Comparison of ENCODE assay signal across 8 mouse cellular contexts in the genomic region with DNA sequence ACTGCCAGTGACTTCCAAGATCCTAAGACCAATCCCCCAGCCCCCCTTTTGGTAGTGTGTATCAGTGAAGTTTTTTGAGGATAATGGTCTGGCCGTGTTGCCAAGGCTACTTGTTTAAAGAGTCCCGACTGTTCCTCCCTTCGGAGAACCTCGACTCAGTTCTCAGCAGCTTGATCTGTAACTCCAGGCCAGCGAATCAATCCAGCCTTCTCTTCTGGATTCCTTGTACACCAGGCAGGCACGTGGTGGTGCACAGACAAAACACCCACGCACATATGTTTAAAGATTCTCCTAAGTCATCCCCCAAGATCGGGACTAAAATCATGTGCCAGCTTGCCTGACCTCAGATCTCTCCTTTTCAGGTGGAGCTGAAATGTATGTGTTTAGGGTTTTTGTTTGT. TPM values are rescaled to one million over a fixed set of nuclear protein-coding genes. Genes with fewer than 3 reads are reported as not detected.
DNase-seq lines count a peak whose midpoint lies in the region; ATAC-seq and TF ChIP-seq lines count a peak whose summit lies in the region.
"Not testable (repeated sequence)": the region's sequence is repeated elsewhere in the genome, so short reads cannot be mapped to it uniquely, and the experiment has no call there.

No protein-coding gene starts in this region.

- DNase-seq in MEL (ENCODE audit: low read depth, low spot score); intestine, embryonic 14.5 days (ENCODE audit: low spot score); limb, embryonic 10.5 days (ENCODE audit: low spot score); liver, postnatal 0 days; midbrain, postnatal 0 days (ENCODE audit: low spot score): not testable (repeated sequence)

- peak overlapping the region; percentile 52 to 65 for H3K4me3 ChIP-seq in MEL (ENCODE audit: control insufficient read depth in 1 of 2, insufficient read depth in 1 of 2, low read depth in 2 of 2, low read length in 2 of 2)
- peak overlapping the region; percentile 84 for H3K4me3 ChIP-seq in erythroblast, embryonic 14.5 days (replicated peaks)
- peak overlapping the region; percentile 96 for H3K4me3 ChIP-seq in heart, embryonic 13.5 days
- not testable (repeated sequence) for H3K4me3 ChIP-seq in intestine, embryonic 14.5 days (ENCODE audit: low read depth, low read length)
- H3K4me3 ChIP-seq in limb, embryonic 10.5 days: peak overlapping the region; percentile 93
- peak overlapping the region; percentile 78; the same call in 1 of the 2 replicates for H3K4me3 ChIP-seq in liver, postnatal 0 days (ENCODE audit: low read depth, low read length)
- peak overlapping the region; percentile 92; the same call in 1 of the 2 replicates for H3K4me3 ChIP-seq in midbrain, postnatal 0 days (ENCODE audit: low read depth, low read length)
- H3K4me3 ChIP-seq in testis, adult 2 months (ENCODE audit: control insufficient read depth, low read depth, low read length): peak overlapping the region; percentile 98

- peaks cover 3 to 22% of the 10 kb centered on the region in 2 experiments; a peak in 3 of 4 replicates for H3K4me1 ChIP-seq in MEL (ENCODE audit: control insufficient read depth in 1 of 2, insufficient read depth in 2 of 2, low read length in 2 of 2)
- peaks cover 43% of the 10 kb centered on the region for H3K4me1 ChIP-seq in erythroblast, embryonic 14.5 days (ENCODE audit: control insufficient read depth)
- peaks cover 28% of the 10 kb centered on the region for H3K4me1 ChIP-seq in heart, embryonic 13.5 days
- peaks cover 14% of the 10 kb centered on the region for H3K4me1 ChIP-seq in intestine, embryonic 14.5 days (replicated peaks; ENCODE audit: control insufficient read depth, insufficient read depth, low read length)
- peaks cover 26% of the 10 kb centered on the region for H3K4me1 ChIP-seq in limb, embryonic 10.5 days
- peaks cover 16% of the 10 kb centered on the region for H3K4me1 ChIP-seq in liver, postnatal 0 days (ENCODE audit: insufficient read depth)
- H3K4me1 ChIP-seq in midbrain, postnatal 0 days (ENCODE audit: insufficient read depth, low read length); testis, adult 2 months (ENCODE audit: control insufficient read depth, insufficient read depth, low read length): not testable (repeated sequence)

- not testable (repeated sequence) for H3K27me3 ChIP-seq in MEL (ENCODE audit: control insufficient read depth in 1 of 2, insufficient read depth in 2 of 2, low read length in 2 of 2); erythroblast, embryonic 14.5 days (ENCODE audit: control insufficient read depth); heart, embryonic 13.5 days (replicated peaks); intestine, embryonic 14.5 days (replicated peaks; ENCODE audit: control insufficient read depth, insufficient read depth, low read length); limb, embryonic 10.5 days (ENCODE audit: low read depth, poor library complexity, severe bottlenecking); liver, postnatal 0 days (ENCODE audit: insufficient read depth, low read length); midbrain, postnatal 0 days (ENCODE audit: insufficient read depth, low read length); testis, adult 2 months (ENCODE audit: control insufficient read depth, insufficient read depth, low read length)

- H3K9me3 ChIP-seq in MEL (replicated peaks; ENCODE audit: insufficient read depth, low read length); erythroblast, embryonic 14.5 days (ENCODE audit: control insufficient read depth, low read length); heart, embryonic 13.5 days; intestine, embryonic 14.5 days (ENCODE audit: control insufficient read depth, low read length); limb, embryonic 10.5 days (replicated peaks); liver, postnatal 0 days (ENCODE audit: low read length); midbrain, postnatal 0 days (ENCODE audit: low read length): not testable (repeated sequence)

- not testable (repeated sequence) for H3K27ac ChIP-seq in MEL (ENCODE audit: control insufficient read depth, low read depth, low read length); heart, embryonic 13.5 days (replicated peaks); intestine, embryonic 14.5 days (ENCODE audit: low read depth); limb, embryonic 10.5 days; liver, postnatal 0 days (ENCODE audit: low read depth); midbrain, postnatal 0 days (ENCODE audit: low read depth, low read length); testis, adult 2 months (ENCODE audit: control insufficient read depth, insufficient read depth, low read depth, low read length)

- not testable (repeated sequence) for TF ChIP-seq EP300 in MEL (IDR thresholded peaks at IDR 0.05; ENCODE audit: low read depth in 1 of 2, low read length in 2 of 2); liver, postnatal 0 days (IDR thresholded peaks at IDR 0.05; ENCODE audit: low read depth)

- peaks cover 28% of the 10 kb centered on the region for H3K79me2 ChIP-seq in MEL (ENCODE audit: control insufficient read depth, insufficient read depth, low read length, poor library complexity)

- peaks cover 9 to 20% of the 10 kb centered on the region in 2 experiments for H3K36me3 ChIP-seq in MEL (ENCODE audit: control insufficient read depth in 1 of 2, insufficient read depth in 2 of 2, low read length in 2 of 2)
- H3K36me3 ChIP-seq in erythroblast, embryonic 14.5 days (ENCODE audit: control insufficient read depth): peaks cover 56% of the 10 kb centered on the region
- H3K36me3 ChIP-seq in heart, embryonic 13.5 days: peaks cover 46% of the 10 kb centered on the region
- H3K36me3 ChIP-seq in intestine, embryonic 14.5 days (ENCODE audit: control insufficient read depth, insufficient read depth, low read length): peaks cover 35% of the 10 kb centered on the region
- H3K36me3 ChIP-seq in limb, embryonic 10.5 days: peaks cover 50% of the 10 kb centered on the region
- H3K36me3 ChIP-seq in liver, postnatal 0 days (replicated peaks; ENCODE audit: insufficient read depth, low read length); midbrain, postnatal 0 days (ENCODE audit: insufficient read depth, low read length); testis, adult 2 months (ENCODE audit: control insufficient read depth, insufficient read depth, low read length): not testable (repeated sequence)

- 84% methylated on average over 8 of the region's 8 CpGs for WGBS in heart, embryonic 13.5 days
- WGBS in intestine, embryonic 14.5 days: 85% methylated on average over 8 of the region's 8 CpGs
- WGBS in limb, embryonic 10.5 days: 93% methylated on average over 8 of the region's 8 CpGs
- WGBS in liver, postnatal 0 days (ENCODE audit: insufficient replicate concordance): 80% methylated on average over 8 of the region's 8 CpGs
- WGBS in midbrain, postnatal 0 days: 88% methylated on average over 8 of the region's 8 CpGs

- peak overlapping the region; percentile 99 for H3K4me2 ChIP-seq in heart, embryonic 13.5 days
- peak overlapping the region; percentile 94 for H3K4me2 ChIP-seq in intestine, embryonic 14.5 days (ENCODE audit: low read length)
- H3K4me2 ChIP-seq in liver, postnatal 0 days (ENCODE audit: low read depth, low read length): peak overlapping the region; percentile 92
- peak overlapping the region; percentile 89 for H3K4me2 ChIP-seq in midbrain, postnatal 0 days (ENCODE audit: low read depth, low read length, poor library complexity, severe bottlenecking)

- ATAC-seq in heart, embryonic 13.5 days (ENCODE audit: extremely low read depth, insufficient number of reproducible peaks, low FRiP score, low TSS enrichment); intestine, embryonic 14.5 days (replicated peaks; ENCODE audit: low FRiP score, low TSS enrichment, low read depth); liver, postnatal 0 days; midbrain, postnatal 0 days (ENCODE audit: low FRiP score): not testable (repeated sequence)

- not testable (repeated sequence) for TF ChIP-seq RAD21 in MEL (IDR thresholded peaks at IDR 0.05; ENCODE audit: low read depth, low read length)

- not testable (repeated sequence) for TF ChIP-seq CTCF in MEL (IDR thresholded peaks at IDR 0.05 in 2 of 3, conservative IDR thresholded peaks at IDR 0.05 in 1 of 3; ENCODE audit: control insufficient read depth in 1 of 3, insufficient read depth in 1 of 3, low read depth in 2 of 3, low read length in 3 of 3, poor library complexity in 1 of 3, severe bottlenecking in 1 of 3); liver, postnatal 0 days (IDR thresholded peaks at IDR 0.05; ENCODE audit: low read depth); midbrain, postnatal 0 days (IDR thresholded peaks at IDR 0.05); testis, adult 2 months (IDR thresholded peaks at IDR 0.05; ENCODE audit: control insufficient read depth, insufficient read depth, insufficient replicate concordance, low read depth, low read length)

- peak overlapping the region; percentile 72 for H3K9ac ChIP-seq in MEL (ENCODE audit: control insufficient read depth, low read depth, low read length, poor library complexity, severe bottlenecking)
- peak overlapping the region; percentile 91 for H3K9ac ChIP-seq in heart, embryonic 13.5 days
- H3K9ac ChIP-seq in intestine, embryonic 14.5 days (ENCODE audit: low read length): not testable (repeated sequence)
- 0 out of 2 replicates have a peak overlapping the region, but pooled peaks have one; percentile 85 for H3K9ac ChIP-seq in liver, postnatal 0 days (replicated peaks)
- H3K9ac ChIP-seq in midbrain, postnatal 0 days (replicated peaks; ENCODE audit: low read length, poor library complexity, severe bottlenecking): peak overlapping the region; percentile 24; the same call in 1 of the 2 replicates

- TF ChIP-seq POLR2A in MEL (IDR thresholded peaks at IDR 0.05; ENCODE audit: control insufficient read depth in 1 of 2, insufficient read depth in 1 of 2, low read depth in 1 of 2, low read length in 2 of 2, poor library complexity in 1 of 2): 0 out of 4 replicates have a peak, but pooled peaks of 1 of the 2 experiments have one; percentile 34
- not testable (repeated sequence) for TF ChIP-seq POLR2A in testis, adult 2 months (IDR thresholded peaks at IDR 0.05; ENCODE audit: control insufficient read depth, low read depth, low read length)

RNA-seq across cellular contexts. Expression of gene Yipf2, which starts 1.7 kb away (rescaled TPM):
- total RNA-seq in MEL (2012; rRNA removed): 22.8 and 24.0 TPM in 2 replicates
- 10 to 100 TPM in 1 of 2 experiments, not detected in 1; 84.9 TPM for polyA plus RNA-seq in MEL (2012; ENCODE audit: insufficient read depth in 1 of 2, insufficient read length in 2 of 2, low read depth in 1 of 2, low replicate concordance in 2 of 2, missing spikeins in 1 of 2)
- 0.20 and 0.25 TPM in 2 replicates for polyA plus RNA-seq in erythroblast, embryonic 14.5 days (2012)
- 15.2 and 16.6 TPM in 2 replicates for polyA plus RNA-seq in heart, embryonic 13.5 days (2015; fragmentation: Nextera tagmentation; extraction: Ambion mirVana)
- 20.8 and 23.3 TPM in 2 replicates for polyA plus RNA-seq in intestine, embryonic 14.5 days (2014; fragmentation: Nextera tagmentation; extraction: Ambion mirVana)
- polyA plus RNA-seq in limb, embryonic 10.5 days (2016; fragmentation: Nextera tagmentation; extraction: Ambion mirVana): 17.6 and 26.2 TPM in 2 replicates
- polyA plus RNA-seq in liver, postnatal 0 days (2015; fragmentation: Nextera tagmentation; extraction: Ambion mirVana): 7.8 and 8.5 TPM in 2 replicates
- total RNA-seq in midbrain, postnatal 0 days (2014; rRNA removed): 19.1 and 21.7 TPM in 2 replicates
- 17.0 and 19.5 TPM in 2 replicates for polyA plus RNA-seq in midbrain, postnatal 0 days (2015; fragmentation: Nextera tagmentation; extraction: Ambion mirVana)
- 33.8 and 35.6 TPM in 2 replicates for polyA plus RNA-seq in testis, adult 2 months (2012; rRNA removed)

RNA-seq across cellular contexts. Expression of gene Timm29, which starts 1.8 kb away (rescaled TPM):
- total RNA-seq in MEL (2012; rRNA removed): 74.1 and 87.9 TPM in 2 replicates
- polyA plus RNA-seq in MEL (2012; ENCODE audit: insufficient read depth in 1 of 2, insufficient read length in 2 of 2, low read depth in 1 of 2, low replicate concordance in 2 of 2, missing spikeins in 1 of 2): 100 to 1,000 TPM in 1 of 2 experiments, 10 to 100 TPM in 1; 45.8 to 163 TPM
- 0.74 and 1.2 TPM in 2 replicates for polyA plus RNA-seq in erythroblast, embryonic 14.5 days (2012)
- 23.1 and 25.2 TPM in 2 replicates for polyA plus RNA-seq in heart, embryonic 13.5 days (2015; fragmentation: Nextera tagmentation; extraction: Ambion mirVana)
- polyA plus RNA-seq in intestine, embryonic 14.5 days (2014; fragmentation: Nextera tagmentation; extraction: Ambion mirVana): 32.7 and 32.9 TPM in 2 replicates
- polyA plus RNA-seq in limb, embryonic 10.5 days (2016; fragmentation: Nextera tagmentation; extraction: Ambion mirVana): 30.9 and 35.7 TPM in 2 replicates
- polyA plus RNA-seq in liver, postnatal 0 days (2015; fragmentation: Nextera tagmentation; extraction: Ambion mirVana): 12.5 and 13.0 TPM in 2 replicates
- 74.6 and 85.9 TPM in 2 replicates for total RNA-seq in midbrain, postnatal 0 days (2014; rRNA removed)
- polyA plus RNA-seq in midbrain, postnatal 0 days (2015; fragmentation: Nextera tagmentation; extraction: Ambion mirVana): 61.8 and 62.1 TPM in 2 replicates
- 16.5 and 17.0 TPM in 2 replicates for polyA plus RNA-seq in testis, adult 2 months (2012; rRNA removed)

RNA-seq across cellular contexts. Expression of gene Smarca4, which starts 21.6 kb away (rescaled TPM):
- 249 and 263 TPM in 2 replicates for total RNA-seq in MEL (2012; rRNA removed)
- polyA plus RNA-seq in MEL (2012; ENCODE audit: insufficient read depth in 1 of 2, insufficient read length in 2 of 2, low read depth in 1 of 2, low replicate concordance in 2 of 2, missing spikeins in 1 of 2): 100 to 1,000 TPM in 1 of 2 experiments, 10 to 100 TPM in 1; 71.4 to 381 TPM
- polyA plus RNA-seq in erythroblast, embryonic 14.5 days (2012): 11.0 and 11.3 TPM in 2 replicates
- 56.1 and 57.9 TPM in 2 replicates for polyA plus RNA-seq in heart, embryonic 13.5 days (2015; fragmentation: Nextera tagmentation; extraction: Ambion mirVana)
- 92.6 and 96.3 TPM in 2 replicates for polyA plus RNA-seq in intestine, embryonic 14.5 days (2014; fragmentation: Nextera tagmentation; extraction: Ambion mirVana)
- polyA plus RNA-seq in limb, embryonic 10.5 days (2016; fragmentation: Nextera tagmentation; extraction: Ambion mirVana): 169 and 171 TPM in 2 replicates
- 12.8 and 14.3 TPM in 2 replicates for polyA plus RNA-seq in liver, postnatal 0 days (2015; fragmentation: Nextera tagmentation; extraction: Ambion mirVana)
- 173 and 195 TPM in 2 replicates for total RNA-seq in midbrain, postnatal 0 days (2014; rRNA removed)
- polyA plus RNA-seq in midbrain, postnatal 0 days (2015; fragmentation: Nextera tagmentation; extraction: Ambion mirVana): 80.8 and 84.9 TPM in 2 replicates
- polyA plus RNA-seq in testis, adult 2 months (2012; rRNA removed): 44.4 and 45.4 TPM in 2 replicates

RNA-seq across cellular contexts. Expression of gene Carm1, which starts 47.7 kb away (rescaled TPM):
- 121 and 131 TPM in 2 replicates for total RNA-seq in MEL (2012; rRNA removed)
- 100 to 1,000 TPM; 121 to 423 TPM for polyA plus RNA-seq in MEL (2012; ENCODE audit: insufficient read depth in 1 of 2, insufficient read length in 2 of 2, low read depth in 1 of 2, low replicate concordance in 2 of 2, missing spikeins in 1 of 2)
- polyA plus RNA-seq in erythroblast, embryonic 14.5 days (2012): 41.9 and 46.0 TPM in 2 replicates
- 25.9 and 27.9 TPM in 2 replicates for polyA plus RNA-seq in heart, embryonic 13.5 days (2015; fragmentation: Nextera tagmentation; extraction: Ambion mirVana)
- polyA plus RNA-seq in intestine, embryonic 14.5 days (2014; fragmentation: Nextera tagmentation; extraction: Ambion mirVana): 39.5 and 54.4 TPM in 2 replicates
- 85.8 and 100 TPM in 2 replicates for polyA plus RNA-seq in limb, embryonic 10.5 days (2016; fragmentation: Nextera tagmentation; extraction: Ambion mirVana)
- 8.6 TPM in 2 replicates for polyA plus RNA-seq in liver, postnatal 0 days (2015; fragmentation: Nextera tagmentation; extraction: Ambion mirVana)
- 85.3 and 97.4 TPM in 2 replicates for total RNA-seq in midbrain, postnatal 0 days (2014; rRNA removed)
- 23.0 and 27.3 TPM in 2 replicates for polyA plus RNA-seq in midbrain, postnatal 0 days (2015; fragmentation: Nextera tagmentation; extraction: Ambion mirVana)
- polyA plus RNA-seq in testis, adult 2 months (2012; rRNA removed): 240 and 245 TPM in 2 replicates
